Mouse (Mus musculus) testis, adult 2 months (tissue): ENCODE measurements around the gene Gm36028.

ENCODE experiments used
- CTCF ChIP-seq: fragments of 200-500 bp; IDR thresholded peaks from 2 replicates; pipeline ENCODE4 v1.5.1; 2012; ENCODE audit warnings: low read depth, mild to moderate bottlenecking, inconsistent platforms, low read length, moderate library complexity; ENCODE audit not compliant: control insufficient read depth, insufficient read depth, insufficient replicate concordance
- POLR2A ChIP-seq: fragments of 200-500 bp; IDR thresholded peaks from 2 replicates; pipeline ENCODE4 v1.6.1; 2012; ENCODE audit warnings: low read depth, mild to moderate bottlenecking, inconsistent platforms, low read length, moderate library complexity; ENCODE audit not compliant: control insufficient read depth

- TF ChIP-seq CTCF, result no peak
- TF ChIP-seq POLR2A, result no peak
Measured at GRCm38 (mm10) chr16:37831041-37831440, 29.9 kb downstream of the Gm36028 start.
